In genomic region chr6:146321951-146322350, GRCm38 (mm10) we compare ENCODE assay signal across 9 mouse cellular contexts.
A peak's percentile ranks its signal among the peaks of the same experiment; 100 is the strongest.
DNase-seq lines count a peak whose midpoint lies in the region; ATAC-seq and TF ChIP-seq lines count a peak whose summit lies in the region.
"Had no signal": no experiment of that assay in that cellular context is flagged by ENCODE, and none has a peak within 500 bp of the region (broad histone marks: within the 10 kb centered on the region; RNA-seq: fewer than 3 reads in every experiment).

No protein-coding gene starts in this region.

- peaks cover 32% of the 10 kb centered on the region for H3K4me1 ChIP-seq in embryonic fibroblast, embryonic 13.5 days (ENCODE audit: control insufficient read depth, insufficient read depth, low read length)
- peaks cover 10% of the 10 kb centered on the region; the same call in 1 of the 2 replicates for H3K4me1 ChIP-seq in kidney, embryonic 16.5 days (ENCODE audit: insufficient read depth, low read length)
- H3K4me1 ChIP-seq in midbrain, embryonic 14.5 days (ENCODE audit: control insufficient read depth, insufficient read depth, low read length), result no peaks in the 10 kb centered on the region

- 46% methylated on average over 4 of the region's 4 CpGs for WGBS in kidney, embryonic 16.5 days
- 72% methylated on average over 4 of the region's 4 CpGs for WGBS in midbrain, embryonic 14.5 days

- no peaks in the 10 kb centered on the region for H3K9me3 ChIP-seq in kidney, embryonic 16.5 days (ENCODE audit: low read length)
- no peaks in the 10 kb centered on the region for H3K9me3 ChIP-seq in midbrain, embryonic 14.5 days (ENCODE audit: control insufficient read depth, low read length)

- peak; percentile 23 for DNase-seq in kidney, adult 11 months
- DNase-seq in kidney, postnatal 4 days, result no peak
- DNase-seq in lung, postnatal 25 days (ENCODE audit: low spot score), result peak; percentile 10
- DNase-seq in midbrain, embryonic 14.5 days, result no peak
- DNase-seq: cerebellum, postnatal 25 days had no signal

- TF ChIP-seq POLR2A in embryonic fibroblast, embryonic 13.5 days (IDR thresholded peaks at IDR 0.05; ENCODE audit: low read depth, low read length), result no peak

- peaks cover 2% of the 10 kb centered on the region; the same call in 1 of the 2 replicates for H3K36me3 ChIP-seq in kidney, embryonic 16.5 days (ENCODE audit: insufficient read depth, low read length)
- no peaks in the 10 kb centered on the region for H3K36me3 ChIP-seq in midbrain, embryonic 14.5 days (ENCODE audit: control insufficient read depth, insufficient read depth, low read length)

- TF ChIP-seq CTCF in embryonic fibroblast, embryonic 13.5 days (IDR thresholded peaks at IDR 0.05; ENCODE audit: borderline replicate concordance, insufficient read depth, low read length), result no peak

- H3K27me3 ChIP-seq in kidney, embryonic 16.5 days (ENCODE audit: insufficient read depth, low read length), result no peaks in the 10 kb centered on the region
- H3K27me3 ChIP-seq in midbrain, embryonic 14.5 days (ENCODE audit: control insufficient read depth, insufficient read depth, low read length), result no peaks in the 10 kb centered on the region

- H3K4me2 ChIP-seq in kidney, embryonic 16.5 days (replicated peaks; ENCODE audit: low read depth, low read length), result no peak overlapping the region
- no peak overlapping the region for H3K4me2 ChIP-seq in midbrain, embryonic 14.5 days (ENCODE audit: low read length)

- H3K4me3 ChIP-seq in embryonic fibroblast, embryonic 13.5 days (ENCODE audit: insufficient read depth, low read length), result no peak overlapping the region
- no peak overlapping the region for H3K4me3 ChIP-seq in kidney, embryonic 16.5 days (ENCODE audit: low read length)
- no peak overlapping the region for H3K4me3 ChIP-seq in midbrain, embryonic 14.5 days (replicated peaks; ENCODE audit: low read depth, low read length)

- ATAC-seq in kidney, embryonic 16.5 days (ENCODE audit: low FRiP score, low TSS enrichment), result peak; percentile 40; the same call in 1 of the 2 replicates
- ATAC-seq in megakaryocyte-erythroid progenitor cell, adult 5-6 weeks (replicated peaks; ENCODE audit: low FRiP score, low TSS enrichment, poor library complexity, severe bottlenecking), result no peak
- no peak for ATAC-seq in midbrain, embryonic 14.5 days (ENCODE audit: low FRiP score, low TSS enrichment)
- ATAC-seq: inflammation-experienced regulatory T-cells, adult 6 months had no signal

- H3K9ac ChIP-seq in kidney, embryonic 16.5 days (replicated peaks; ENCODE audit: low read length), result no peak overlapping the region
- no peak overlapping the region for H3K9ac ChIP-seq in midbrain, embryonic 14.5 days (replicated peaks; ENCODE audit: low read length)

- peak overlapping the region; percentile 27; the same call in 1 of the 2 replicates for H3K27ac ChIP-seq in embryonic fibroblast, embryonic 13.5 days (ENCODE audit: insufficient read depth, low read length)
- peak overlapping the region; percentile 19; the same call in 1 of the 2 replicates for H3K27ac ChIP-seq in kidney, embryonic 16.5 days (ENCODE audit: low read length)
- no peak overlapping the region for H3K27ac ChIP-seq in midbrain, embryonic 14.5 days (replicated peaks; ENCODE audit: low read depth, low read length)

Comparison
In these comparisons a context has a peak if more than half of its experiments do, and no peak if none do; other contexts are left out.
1. DNase-seq: peak in kidney, adult 11 months (single experiment) and lung, postnatal 25 days (single experiment); none in kidney, postnatal 4 days (0 of 2) and midbrain, embryonic 14.5 days (single experiment).